Mouse (Mus musculus) cortical plate, adult 2 months (tissue): ENCODE measurements around the gene Tekt2.

Experiments
- CTCF ChIP-seq: fragments of 200-500 bp; IDR thresholded peaks from 2 replicates; pipeline ENCODE4 v1.5.1; 2011; ENCODE audit warnings: mild to moderate bottlenecking, control low read depth, low read length; ENCODE audit not compliant: insufficient read depth; ENCODE audit errors: extremely low read depth
- POLR2A ChIP-seq: fragments of 200-500 bp; IDR thresholded peaks from 2 replicates; pipeline ENCODE4 v1.6.1; 2011; ENCODE audit warnings: mild to moderate bottlenecking, low read length, control low read depth; ENCODE audit not compliant: insufficient read depth; ENCODE audit errors: extremely low read depth

DNA sequence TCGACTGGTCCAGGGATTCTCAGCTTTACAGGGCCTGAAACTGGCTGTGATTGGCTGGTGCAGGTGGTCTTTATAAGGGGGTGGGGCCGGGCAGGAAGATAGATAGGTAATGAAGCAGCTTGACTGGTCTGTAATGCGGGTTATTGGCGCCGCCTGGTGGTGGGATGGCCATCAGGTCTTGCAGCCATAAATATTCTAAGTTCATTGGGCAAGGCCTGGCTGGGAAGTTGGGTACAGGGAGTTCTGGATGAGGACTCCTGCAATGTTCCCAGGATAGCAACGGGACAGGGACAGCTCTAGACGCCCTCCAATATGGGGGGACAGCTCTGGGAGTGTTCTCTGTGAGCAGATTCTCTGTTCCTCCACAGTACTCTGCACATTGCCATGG lies 15.6 kb downstream of the Tekt2 start:
- TF ChIP-seq POLR2A: no peak
- TF ChIP-seq CTCF: peak; percentile 83
